Comparison of ENCODE assay signal across 19 mouse cellular contexts in the genomic region with DNA sequence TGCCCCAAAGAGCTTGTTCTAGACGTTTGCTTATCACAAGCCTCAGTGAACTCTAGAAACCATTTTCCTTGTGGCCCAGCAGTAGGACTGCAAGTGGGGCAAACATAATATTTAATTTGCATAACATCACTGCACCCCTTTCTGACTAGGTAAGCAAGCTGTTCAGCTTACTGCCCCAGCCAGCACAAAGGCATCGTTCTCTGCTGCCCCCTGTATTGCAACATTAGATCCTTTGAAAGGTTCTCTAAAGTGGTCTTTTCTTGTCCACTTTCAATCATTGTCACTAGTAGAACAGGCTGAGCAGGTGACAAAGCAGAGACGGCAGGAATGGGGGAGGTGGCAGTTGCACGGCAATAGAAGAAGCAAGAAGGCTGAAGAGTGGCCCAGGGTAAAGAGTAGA. TPM values are rescaled to one million over a fixed set of nuclear protein-coding genes. Genes with fewer than 3 reads are reported as not detected.
DNase-seq lines count a peak whose midpoint lies in the region; ATAC-seq and TF ChIP-seq lines count a peak whose summit lies in the region.
"Had no signal": no experiment of that assay in that cellular context is flagged by ENCODE, and none has a peak within 500 bp of the region (broad histone marks: within the 10 kb centered on the region; RNA-seq: fewer than 3 reads in every experiment).

No protein-coding gene starts in this region.

- H3K4me1 ChIP-seq in kidney, embryonic 16.5 days (ENCODE audit: insufficient read depth, low read length) = peaks cover 15% of the 10 kb centered on the region
- peaks cover 28% of the 10 kb centered on the region for H3K4me1 ChIP-seq in kidney, embryonic 15.5 days
- peaks cover 33% of the 10 kb centered on the region for H3K4me1 ChIP-seq in lung, embryonic 15.5 days
- peaks cover 50% of the 10 kb centered on the region for H3K4me1 ChIP-seq in E14TG2a.4 (replicated peaks; ENCODE audit: low read depth, low read length)
- peaks cover 14% of the 10 kb centered on the region for H3K4me1 ChIP-seq in stomach, embryonic 16.5 days (ENCODE audit: control insufficient read depth, insufficient read depth, low read length)
- H3K4me1 ChIP-seq: forebrain, embryonic 13.5 days; hindbrain, embryonic 15.5 days had no signal

- 47% methylated on average over 4 of the region's 4 CpGs for WGBS in kidney, embryonic 16.5 days
- WGBS in kidney, embryonic 15.5 days = 49% methylated on average over 4 of the region's 4 CpGs
- 50% methylated on average over 4 of the region's 4 CpGs for WGBS in lung, embryonic 15.5 days
- WGBS in stomach, embryonic 16.5 days = 42% methylated on average over 4 of the region's 4 CpGs

- no peak overlapping the region for H3K4me2 ChIP-seq in kidney, embryonic 16.5 days (replicated peaks; ENCODE audit: low read depth, low read length)
- no peak overlapping the region for H3K4me2 ChIP-seq in kidney, embryonic 15.5 days
- H3K4me2 ChIP-seq in lung, embryonic 15.5 days = no peak overlapping the region
- no peak overlapping the region for H3K4me2 ChIP-seq in stomach, embryonic 16.5 days (ENCODE audit: low read depth, low read length)
- H3K4me2 ChIP-seq: forebrain, embryonic 13.5 days; heart, embryonic 11.5 days; heart, embryonic 15.5 days; hindbrain, embryonic 15.5 days had no signal

- H3K36me3 ChIP-seq in kidney, embryonic 16.5 days (ENCODE audit: insufficient read depth, low read length) = no peaks in the 10 kb centered on the region
- no peaks in the 10 kb centered on the region for H3K36me3 ChIP-seq in kidney, embryonic 15.5 days
- H3K36me3 ChIP-seq in lung, embryonic 15.5 days = no peaks in the 10 kb centered on the region
- H3K36me3 ChIP-seq in E14TG2a.4 (ENCODE audit: insufficient read depth, low read length) = no peaks in the 10 kb centered on the region
- H3K36me3 ChIP-seq in stomach, embryonic 16.5 days (ENCODE audit: control insufficient read depth, insufficient read depth, low read length) = no peaks in the 10 kb centered on the region
- H3K36me3 ChIP-seq: G1E; heart, embryonic 15.5 days; hindbrain, embryonic 15.5 days had no signal

- no peak for ATAC-seq in kidney, embryonic 16.5 days (ENCODE audit: low FRiP score, low TSS enrichment)
- no peak for ATAC-seq in kidney, embryonic 15.5 days (replicated peaks; ENCODE audit: low FRiP score)
- ATAC-seq in lung, embryonic 15.5 days (ENCODE audit: borderline replicate concordance, extremely low read depth, low FRiP score, low TSS enrichment) = peak; percentile 31; the same call in 1 of the 2 replicates
- ATAC-seq in stomach, embryonic 16.5 days (ENCODE audit: insufficient read depth, low FRiP score) = no peak
- ATAC-seq: forebrain, embryonic 13.5 days; forebrain, postnatal 0 days had no signal

- TF ChIP-seq CTCF in E14TG2a.4 (conservative IDR thresholded peaks at IDR 0.05; ENCODE audit: low read length) = 0 out of 2 replicates have a peak, but pooled peaks have one; percentile 3

- no peak overlapping the region for H3K9ac ChIP-seq in kidney, embryonic 16.5 days (replicated peaks; ENCODE audit: low read length)
- H3K9ac ChIP-seq in kidney, embryonic 15.5 days = no peak overlapping the region
- no peak overlapping the region for H3K9ac ChIP-seq in lung, embryonic 15.5 days
- H3K9ac ChIP-seq in stomach, embryonic 16.5 days (ENCODE audit: low read length) = no peak overlapping the region
- H3K9ac ChIP-seq: forebrain, embryonic 13.5 days; forebrain, postnatal 0 days; heart, embryonic 15.5 days; hindbrain, embryonic 15.5 days had no signal

- H3K27me3 ChIP-seq in kidney, embryonic 16.5 days (ENCODE audit: insufficient read depth, low read length) = no peaks in the 10 kb centered on the region
- H3K27me3 ChIP-seq in kidney, embryonic 15.5 days = no peaks in the 10 kb centered on the region
- H3K27me3 ChIP-seq in lung, embryonic 15.5 days = no peaks in the 10 kb centered on the region
- H3K27me3 ChIP-seq in E14TG2a.4 (ENCODE audit: insufficient read depth, low read length) = 0 out of 2 replicates have a peak, but pooled peaks cover 5% of the 10 kb centered on the region
- H3K27me3 ChIP-seq in stomach, embryonic 16.5 days (ENCODE audit: control insufficient read depth, insufficient read depth, low read length) = no peaks in the 10 kb centered on the region
- H3K27me3 ChIP-seq: forebrain, embryonic 13.5 days; heart, embryonic 15.5 days; hindbrain, embryonic 15.5 days had no signal

- no peak for DNase-seq in lung, postnatal 25 days (ENCODE audit: low spot score)
- DNase-seq in cerebellum, postnatal 4 days (ENCODE audit: low spot score in 2 of 2) = no peak
- DNase-seq: adrenal gland, postnatal 10 days; cerebellum, adult 11 months; cerebellum, adult 8-10 months; cerebellum, postnatal 14 days; forebrain, postnatal 0 days; gastrocnemius, postnatal 14 days; heart, adult 2 months had no signal

- no peak overlapping the region for H3K4me3 ChIP-seq in kidney, embryonic 16.5 days (ENCODE audit: low read length)
- H3K4me3 ChIP-seq in kidney, embryonic 15.5 days (replicated peaks) = no peak overlapping the region
- H3K4me3 ChIP-seq in lung, embryonic 15.5 days = no peak overlapping the region
- H3K4me3 ChIP-seq in E14TG2a.4 (replicated peaks; ENCODE audit: low read length) = no peak overlapping the region
- no peak overlapping the region for H3K4me3 ChIP-seq in stomach, embryonic 16.5 days (replicated peaks; ENCODE audit: low read length)
- H3K4me3 ChIP-seq: forebrain, embryonic 13.5 days; heart, adult 2 months; heart, embryonic 15.5 days; hindbrain, embryonic 15.5 days had no signal

- 0 out of 2 replicates have a peak overlapping the region, but pooled peaks have one; percentile 32 for H3K27ac ChIP-seq in kidney, embryonic 16.5 days (ENCODE audit: low read length)
- no peak overlapping the region for H3K27ac ChIP-seq in kidney, embryonic 15.5 days
- peak overlapping the region; percentile 77 for H3K27ac ChIP-seq in lung, embryonic 15.5 days
- H3K27ac ChIP-seq in stomach, embryonic 16.5 days (ENCODE audit: low read length) = peak overlapping the region; percentile 19; the same call in 1 of the 2 replicates
- H3K27ac ChIP-seq: forebrain, embryonic 13.5 days; heart, adult 2 months; heart, embryonic 15.5 days; hindbrain, embryonic 15.5 days had no signal

- no peaks in the 10 kb centered on the region for H3K9me3 ChIP-seq in kidney, embryonic 16.5 days (ENCODE audit: low read length)
- H3K9me3 ChIP-seq in kidney, embryonic 15.5 days (replicated peaks) = no peaks in the 10 kb centered on the region
- no peaks in the 10 kb centered on the region for H3K9me3 ChIP-seq in lung, embryonic 15.5 days
- no peaks in the 10 kb centered on the region for H3K9me3 ChIP-seq in E14TG2a.4 (ENCODE audit: low read length)
- no peaks in the 10 kb centered on the region for H3K9me3 ChIP-seq in stomach, embryonic 16.5 days (replicated peaks; ENCODE audit: control insufficient read depth, low read length)
- H3K9me3 ChIP-seq: forebrain, embryonic 13.5 days; heart, embryonic 15.5 days; hindbrain, embryonic 15.5 days had no signal

RNA-seq across cellular contexts. Expression of gene Pwwp2b, which starts 45.1 kb away (rescaled TPM):
- 9.1 and 10.6 TPM in 2 replicates for polyA plus RNA-seq in kidney, embryonic 16.5 days (2015; fragmentation: Nextera tagmentation; extraction: Ambion mirVana)
- 8.1 and 8.7 TPM in 2 replicates for polyA plus RNA-seq in kidney, embryonic 15.5 days (2015; fragmentation: Nextera tagmentation; extraction: Ambion mirVana)
- 14.9 and 15.4 TPM in 2 replicates for polyA plus RNA-seq in lung, embryonic 15.5 days (2015; fragmentation: Nextera tagmentation; extraction: Ambion mirVana)
- polyA plus RNA-seq in stomach, embryonic 16.5 days (2015; fragmentation: Nextera tagmentation; extraction: Ambion mirVana) = 16.3 and 19.8 TPM in 2 replicates
